Mouse (Mus musculus): ENCODE data around the gene Rhbdd2.

DNA sequence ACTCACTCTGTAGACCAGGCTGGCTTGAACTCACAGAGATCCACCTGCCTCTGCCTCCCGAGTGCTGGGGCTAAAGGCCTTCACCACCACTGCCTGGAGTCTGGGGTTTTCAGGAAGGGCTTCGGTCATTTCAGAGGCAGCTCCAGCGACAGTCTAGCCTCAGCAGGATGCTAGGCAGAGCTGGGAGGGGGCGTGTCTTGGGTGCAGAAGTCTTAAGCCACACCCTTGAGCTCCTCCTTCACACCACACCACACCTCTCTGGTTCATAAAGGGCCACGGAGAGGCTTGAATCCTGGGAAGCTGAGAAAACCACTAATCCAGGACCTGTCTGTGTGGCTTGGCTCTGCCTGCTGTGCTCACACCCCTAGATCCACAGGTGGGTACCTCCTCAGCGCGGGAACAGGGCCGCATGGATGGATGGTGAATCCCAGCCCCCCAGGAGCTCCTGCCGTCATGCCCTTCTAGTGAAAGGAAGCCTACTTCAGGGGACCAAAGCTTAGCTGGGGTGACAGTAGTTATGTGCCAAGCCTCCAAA, 37.4 kb downstream of the Rhbdd2 start, which contains the start of gene Por:
- TF ChIP-seq CTCF (IDR thresholded peaks at IDR 0.05; ENCODE audit: borderline replicate concordance, control insufficient read depth, extremely low read depth, insufficient read depth, low read length, poor library complexity) = no peak
- TF ChIP-seq POLR2A (IDR thresholded peaks at IDR 0.05; ENCODE audit: control insufficient read depth, extremely low read depth, insufficient read depth, low read length, poor library complexity) = no peak
